Mouse (Mus musculus): ENCODE results near the gene Rhpn2.

Rhpn2 gene

DNA sequence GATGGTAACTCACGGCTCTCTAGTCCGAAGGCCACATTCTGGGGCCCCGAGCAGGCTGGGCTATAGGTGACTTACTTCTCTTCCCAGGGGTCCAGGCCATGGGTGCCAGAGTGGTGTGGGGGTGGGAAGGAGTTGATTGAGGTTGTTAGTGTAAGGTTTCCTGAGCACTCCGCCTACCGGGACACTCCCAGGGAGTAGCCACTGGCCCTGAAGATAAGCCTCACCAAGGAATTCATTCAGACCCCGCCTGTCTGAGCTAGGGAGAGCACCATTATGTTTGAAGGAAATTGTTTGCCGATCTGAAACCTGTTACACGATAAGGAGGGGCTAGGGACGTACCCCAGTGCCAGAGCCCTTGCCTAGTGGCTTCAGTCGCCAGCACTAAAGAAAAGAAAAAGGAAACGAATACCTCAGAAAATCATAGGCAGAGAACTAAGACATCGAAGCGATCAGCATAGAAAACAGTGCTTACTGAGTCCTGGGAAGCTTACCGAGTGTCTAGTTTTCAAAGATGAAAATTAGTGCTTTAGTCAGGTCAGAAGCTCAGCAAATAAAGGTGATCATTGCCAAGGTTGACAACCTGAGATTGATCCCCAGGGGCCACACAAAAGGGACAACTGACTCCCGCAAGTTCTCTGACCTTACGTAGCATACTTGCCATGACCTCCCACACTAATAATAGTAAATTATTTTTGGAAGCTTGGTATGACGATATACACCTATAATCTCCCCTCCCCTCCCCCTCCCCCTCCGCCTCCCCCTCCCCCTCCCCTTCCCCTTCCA, 14.1 kb downstream of the Rhpn2 start:
- DNase-seq (ENCODE audit: low read depth, low spot score), result no peak

DNA sequence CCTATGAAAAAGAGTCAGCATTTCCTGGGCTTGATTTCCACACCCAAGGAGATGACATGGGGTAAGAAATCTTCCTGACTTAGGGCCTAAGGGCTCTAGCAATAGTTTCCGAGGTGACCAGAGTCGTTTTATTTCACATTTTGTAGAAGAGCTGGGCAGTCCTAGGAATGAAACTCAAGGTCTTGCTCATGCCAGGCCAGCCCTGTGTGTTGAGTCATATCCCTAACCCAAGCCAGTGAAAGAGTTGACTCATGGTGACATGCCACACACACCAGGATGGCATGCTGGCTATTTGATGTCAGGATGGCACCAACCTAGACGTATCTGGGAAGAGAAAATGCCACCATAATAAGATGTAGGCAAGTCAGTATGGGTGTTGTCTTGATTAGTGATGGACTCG, 15.1 kb downstream of the Rhpn2 start:
- DNase-seq (ENCODE audit: low read depth, low spot score), result no peak

DNA sequence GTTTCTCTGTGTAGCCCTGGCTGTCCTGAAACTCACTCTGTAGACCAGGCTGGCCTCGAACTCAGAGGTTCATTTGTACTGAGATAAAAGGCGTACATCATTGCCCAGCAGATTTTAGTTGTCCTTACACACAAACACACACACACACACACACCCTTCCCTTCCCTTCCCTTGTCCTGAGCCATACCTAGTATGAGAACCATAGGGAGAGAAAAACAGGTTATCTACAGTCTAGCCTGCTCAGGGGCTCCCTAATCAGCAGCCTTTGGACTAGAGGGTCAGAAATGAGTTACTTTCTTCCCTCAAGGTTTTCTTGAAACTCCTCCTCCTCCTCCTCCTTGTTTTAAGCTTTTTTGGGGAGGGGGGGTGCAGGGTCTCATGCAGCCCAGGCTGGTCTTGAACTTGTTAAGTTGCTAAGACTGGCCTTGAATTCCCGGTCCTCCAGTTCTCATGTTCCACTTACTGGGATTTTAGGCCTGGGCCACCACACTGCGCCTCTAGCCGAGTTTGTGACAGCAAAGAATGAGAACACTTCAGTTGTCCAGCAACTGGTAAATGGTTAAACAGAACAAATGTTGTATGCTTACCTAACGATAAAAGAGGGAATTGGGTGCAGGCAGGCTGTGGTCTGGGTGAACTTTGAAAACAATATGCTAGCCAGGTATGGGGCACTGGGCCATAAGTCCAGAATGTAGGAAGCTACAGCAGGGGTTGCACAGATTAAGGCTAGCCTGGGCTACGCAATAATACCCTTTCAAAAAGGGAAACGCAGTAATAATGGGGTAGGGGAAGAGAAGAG, 16.1 kb downstream of the Rhpn2 start:
- no peak for DNase-seq (ENCODE audit: low read depth, low spot score)

DNA sequence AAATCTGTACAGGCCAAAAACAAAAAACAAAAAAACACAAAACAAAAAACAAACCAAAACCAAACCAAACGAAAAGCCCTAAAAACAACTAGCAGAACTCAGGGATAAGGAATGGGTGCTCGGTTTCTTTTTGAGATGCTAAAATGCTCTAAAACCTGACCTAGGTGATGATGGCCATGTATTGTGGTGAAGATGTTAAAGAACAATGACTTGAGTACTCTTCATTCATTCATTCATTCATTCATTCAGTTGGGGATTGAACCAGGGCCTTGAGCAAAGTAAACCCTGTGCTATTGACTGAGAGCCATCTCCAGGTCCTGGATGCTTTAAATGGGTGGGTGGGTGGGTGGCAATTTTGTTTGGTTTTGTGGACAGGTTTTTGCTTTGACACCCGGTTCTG, 17.2 kb downstream of the Rhpn2 start:
- DNase-seq (ENCODE audit: low read depth, low spot score), result no peak

DNA sequence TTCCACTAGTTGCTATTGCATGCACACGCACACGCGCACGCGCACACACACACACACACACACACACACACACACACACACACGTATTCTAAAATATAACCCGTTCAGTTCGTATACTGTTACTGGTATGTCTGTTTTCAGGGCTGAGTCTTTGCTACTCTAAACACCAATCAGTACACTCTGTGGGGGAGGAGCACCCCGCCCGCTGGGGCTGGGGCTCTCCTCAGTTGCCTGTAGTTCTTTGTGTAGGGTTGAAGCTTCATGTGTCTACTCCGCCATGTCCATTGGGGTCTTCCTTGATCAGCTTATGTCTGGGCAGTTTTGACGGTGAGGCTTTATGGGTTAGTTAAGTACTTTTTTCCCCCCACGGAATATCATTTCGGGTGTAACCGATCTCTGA, 19.3 kb downstream of the Rhpn2 start:
- DNase-seq (ENCODE audit: low read depth, low spot score), result no peak

DNA sequence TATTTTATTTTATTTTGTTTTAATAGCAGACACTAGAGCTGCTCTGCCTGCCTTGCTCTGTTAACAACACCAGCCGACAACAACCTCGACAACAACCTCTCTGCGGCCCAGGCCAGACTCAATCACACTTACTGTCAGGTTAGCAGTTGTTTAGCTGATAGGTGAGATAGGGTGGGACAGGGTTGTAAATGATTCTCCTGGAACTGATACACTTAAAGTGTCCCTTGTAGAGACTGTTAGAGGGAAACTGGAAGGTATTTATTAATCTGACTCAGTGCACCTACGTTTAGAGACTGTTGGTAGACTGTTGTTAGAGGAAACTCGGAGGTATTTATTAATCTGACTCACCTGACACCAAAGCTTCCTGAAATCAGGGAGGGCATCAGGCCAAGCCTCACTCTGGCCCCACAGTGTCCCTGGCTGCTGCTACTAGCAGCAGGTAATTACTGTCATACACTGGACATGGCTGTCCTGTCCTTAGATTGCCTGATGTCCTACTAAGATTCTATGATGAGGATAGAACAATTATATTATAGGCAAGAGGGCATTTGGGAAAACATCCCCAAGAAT, 21.4 kb downstream of the Rhpn2 start:
- no peak for DNase-seq (ENCODE audit: low read depth, low spot score)

DNA sequence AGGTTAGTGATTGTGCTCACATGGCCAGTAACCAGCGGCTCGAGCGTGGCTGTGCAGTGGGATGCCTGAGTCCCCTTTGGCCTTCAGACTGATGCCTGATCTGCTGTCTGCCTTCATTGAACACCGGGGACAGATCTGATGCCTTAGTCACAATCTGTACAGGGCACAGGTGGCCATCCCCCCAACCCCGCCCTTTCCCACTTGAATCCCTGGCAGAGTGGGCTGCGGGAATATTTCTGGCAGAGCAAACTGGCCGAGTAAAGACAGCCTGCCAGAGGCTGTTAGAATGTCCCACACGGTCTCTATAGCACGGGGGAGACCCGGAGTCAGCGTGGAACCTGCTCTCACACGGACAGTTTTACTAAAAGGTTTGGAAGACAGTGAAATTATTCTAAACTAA, 23.7 kb downstream of the Rhpn2 start:
- no peak for DNase-seq (ENCODE audit: low read depth, low spot score)

DNA sequence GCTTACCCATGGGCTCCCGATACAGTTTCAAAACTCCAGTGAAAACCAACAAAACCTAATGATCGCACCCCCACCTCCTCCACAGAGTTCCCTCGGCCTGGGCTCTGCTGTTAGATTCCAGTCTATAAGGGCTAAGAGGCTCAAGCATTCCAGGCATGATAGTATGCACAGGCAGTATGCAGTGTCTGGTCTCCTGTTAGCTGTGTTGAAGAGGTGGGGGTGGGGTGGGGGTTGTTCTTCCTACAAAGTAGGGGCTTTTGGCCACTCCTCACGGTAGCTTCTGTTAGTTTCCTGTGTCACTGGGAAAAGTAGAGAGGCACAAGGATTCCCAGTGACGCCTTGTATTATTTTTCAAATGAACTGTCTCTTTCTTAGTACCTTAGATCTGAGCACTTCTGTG, 28.3 kb downstream of the Rhpn2 start:
- DNase-seq (ENCODE audit: low read depth, low spot score), result no peak

DNA sequence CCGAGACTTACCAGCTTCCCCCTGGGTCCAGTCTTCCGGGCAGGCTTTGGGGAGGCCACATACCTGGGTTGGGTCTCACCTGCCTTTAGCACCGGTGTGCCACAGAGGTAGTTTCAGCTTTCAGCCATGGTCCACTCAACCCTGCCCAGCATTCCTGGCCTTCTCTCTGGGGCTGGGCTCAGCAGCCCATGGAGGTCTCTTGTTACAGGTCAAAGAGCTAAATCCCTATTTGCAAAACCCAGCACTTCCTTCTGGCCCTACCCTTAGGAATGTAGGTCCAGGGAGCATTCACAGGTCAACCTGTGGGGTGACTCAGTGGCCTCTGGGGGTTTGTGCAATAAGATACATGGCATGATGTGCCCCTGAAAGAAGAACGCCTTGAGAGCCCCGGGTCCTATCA, 28.9 kb downstream of the Rhpn2 start:
- no peak for DNase-seq (ENCODE audit: low read depth, low spot score)

DNA sequence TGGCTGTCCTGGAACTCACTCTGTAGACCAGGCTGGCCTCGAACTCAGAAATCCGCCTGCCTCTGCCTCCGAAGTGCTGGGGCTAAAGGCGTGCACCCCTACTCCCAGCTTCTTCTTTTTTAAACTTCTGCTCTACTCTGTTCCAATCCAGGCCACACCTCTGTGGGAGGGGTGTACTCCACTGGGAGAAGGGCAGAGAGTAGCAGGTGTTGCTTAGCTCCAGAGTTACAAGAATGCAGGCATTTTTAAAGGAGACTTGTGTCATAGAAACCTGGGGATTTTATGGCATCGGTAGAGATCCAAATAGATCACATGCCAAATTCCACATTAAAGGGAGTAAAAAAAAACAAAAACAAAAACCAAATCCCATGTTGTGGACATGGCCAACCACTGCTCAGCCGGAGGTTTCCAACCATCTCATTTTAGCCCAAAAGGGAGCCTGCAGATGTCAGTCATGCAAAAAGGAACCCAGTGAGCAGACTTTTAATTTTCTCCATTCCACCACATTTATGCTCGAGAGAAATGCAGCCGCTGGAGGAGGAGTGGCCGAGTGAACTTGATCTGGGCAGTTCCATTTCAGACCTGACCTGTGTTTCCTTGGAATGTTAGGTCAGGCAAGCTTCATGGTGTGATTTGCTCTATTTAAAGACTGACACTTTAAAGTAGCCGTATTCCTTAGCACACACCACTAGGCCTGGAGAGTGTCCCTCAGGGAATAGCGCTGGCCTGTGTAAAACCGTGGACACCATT, 31.4 kb downstream of the Rhpn2 start:
- no peak for DNase-seq (ENCODE audit: low read depth, low spot score)

DNA sequence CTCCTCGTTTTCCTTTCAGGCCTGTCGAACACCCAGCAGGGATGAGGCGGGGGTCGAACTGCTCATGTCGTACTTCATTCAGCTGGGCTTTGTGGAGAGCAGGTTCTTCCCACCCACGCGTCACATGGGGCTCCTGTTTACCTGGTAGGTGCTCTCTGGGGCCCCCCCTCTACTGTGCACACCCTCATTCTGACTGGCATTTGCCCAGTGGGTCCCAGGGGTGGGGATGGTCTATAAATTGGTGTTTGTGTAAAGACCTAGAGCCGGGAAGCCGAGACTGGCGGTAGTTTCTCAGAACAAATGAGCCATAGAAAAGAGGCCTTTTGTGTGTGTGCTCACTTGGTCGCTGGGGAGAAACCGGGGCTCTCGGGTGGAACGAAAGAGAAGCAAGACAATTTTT, 37.1 kb downstream of the Rhpn2 start:
- DNase-seq (ENCODE audit: low read depth, low spot score), result no peak

DNA sequence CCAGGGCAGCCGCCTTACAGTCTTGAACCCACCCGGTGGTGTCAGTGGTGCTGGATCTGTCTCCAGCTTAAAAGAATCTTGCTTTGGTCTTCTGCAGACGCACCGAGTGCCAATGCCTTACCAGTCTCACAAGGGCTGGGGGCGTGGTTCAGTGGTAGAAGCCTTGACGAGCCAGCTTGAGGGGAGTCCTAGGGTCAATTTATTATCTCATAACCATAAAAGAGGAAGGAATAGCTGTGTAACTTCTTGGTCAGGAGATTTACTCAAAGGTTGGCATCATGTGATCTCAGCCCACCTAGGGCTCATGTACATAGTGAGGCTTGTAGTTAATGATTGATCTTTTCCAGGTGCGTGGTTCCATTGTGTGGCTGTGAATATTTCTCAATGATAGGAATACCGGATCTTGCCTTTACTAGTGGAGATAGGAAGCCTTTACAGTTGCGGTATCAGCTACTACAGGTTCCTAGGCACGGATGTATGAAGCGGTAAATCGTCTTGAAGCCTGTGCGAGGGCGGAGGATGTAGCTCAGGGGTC, 38.6 kb downstream of the Rhpn2 start:
- no peak for DNase-seq (ENCODE audit: low read depth, low spot score)

DNA sequence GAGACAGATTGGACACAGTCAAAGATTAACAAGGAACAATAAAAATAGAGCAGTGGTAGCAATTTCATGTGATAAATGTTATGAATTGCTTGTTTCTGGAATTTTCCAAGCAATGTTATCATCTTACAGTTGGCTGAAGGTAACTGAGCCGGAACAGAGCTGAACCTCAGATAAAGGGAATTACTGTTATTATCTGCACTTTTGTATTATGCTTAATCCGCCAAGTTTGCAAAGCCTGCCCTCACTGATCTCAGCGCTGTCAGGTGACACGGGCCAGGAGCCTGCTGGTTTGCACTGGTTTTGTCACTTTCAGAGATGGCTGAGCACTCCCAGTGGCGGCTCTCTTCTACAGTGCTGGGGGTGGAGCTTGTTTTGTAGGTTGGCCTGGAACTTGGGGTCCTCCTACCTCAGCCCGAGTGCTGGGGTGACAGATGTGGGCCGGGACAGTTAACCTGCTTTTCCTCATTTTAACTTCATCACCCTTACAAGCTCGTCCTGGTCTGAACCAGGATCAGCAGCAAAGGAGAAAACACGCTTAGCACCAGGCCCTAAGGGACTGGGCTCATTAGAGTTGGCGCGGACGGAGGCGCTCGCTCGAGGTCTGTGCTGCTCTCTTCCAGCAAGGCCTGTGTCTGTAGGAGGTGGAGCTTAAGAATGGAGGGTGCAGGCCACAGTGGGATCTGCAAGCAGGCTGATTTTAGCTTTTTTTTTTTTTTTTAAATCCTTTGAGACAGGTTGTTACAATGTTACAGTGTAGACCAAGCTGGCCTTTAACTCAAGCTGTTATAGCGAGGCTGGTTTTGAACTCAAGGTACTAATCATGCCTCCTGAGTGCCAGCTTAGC, 39.4 kb downstream of the Rhpn2 start:
- no peak for DNase-seq (ENCODE audit: low read depth, low spot score)

DNA sequence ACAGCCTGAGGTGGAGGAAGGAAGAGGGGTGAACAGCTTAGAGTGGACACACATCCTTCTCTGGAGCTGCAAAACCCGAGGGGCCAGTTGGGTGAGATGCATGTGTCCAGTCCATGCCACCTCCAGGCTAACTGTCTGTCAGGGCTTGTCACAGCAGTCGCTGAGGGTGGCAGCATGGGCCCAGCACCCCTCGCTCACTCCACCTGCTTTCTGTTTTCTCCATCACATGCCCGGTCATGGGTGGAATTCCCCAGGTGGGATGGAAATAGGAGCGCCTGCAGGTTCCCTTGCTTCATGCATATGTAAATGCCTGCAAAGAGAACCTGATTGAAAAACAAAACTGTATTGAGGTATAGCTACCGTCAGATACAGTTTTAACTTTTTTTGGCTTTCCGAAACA, 40.3 kb downstream of the Rhpn2 start:
- DNase-seq (ENCODE audit: low read depth, low spot score), result no peak

DNA sequence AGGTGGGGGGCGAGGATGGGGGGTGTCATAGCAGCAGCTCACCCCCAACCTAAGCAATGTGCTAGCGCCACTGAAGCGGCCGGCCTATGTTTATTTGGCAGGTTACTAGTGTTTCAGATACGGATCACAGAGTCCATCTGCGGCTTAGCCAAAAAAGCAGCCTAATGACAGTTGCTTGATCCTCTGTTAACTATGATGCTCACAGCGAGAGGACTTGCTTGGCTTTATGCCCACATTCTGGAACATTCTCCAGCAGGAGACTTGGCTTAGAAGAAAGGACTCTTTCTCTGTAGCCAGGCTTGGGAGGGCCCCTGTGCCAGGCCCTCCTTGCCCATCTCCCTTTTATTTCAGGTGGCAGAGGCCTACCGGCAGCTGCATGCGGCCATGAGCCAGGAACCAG, 42.7 kb downstream of the Rhpn2 start:
- DNase-seq (ENCODE audit: low read depth, low spot score), result no peak

DNA sequence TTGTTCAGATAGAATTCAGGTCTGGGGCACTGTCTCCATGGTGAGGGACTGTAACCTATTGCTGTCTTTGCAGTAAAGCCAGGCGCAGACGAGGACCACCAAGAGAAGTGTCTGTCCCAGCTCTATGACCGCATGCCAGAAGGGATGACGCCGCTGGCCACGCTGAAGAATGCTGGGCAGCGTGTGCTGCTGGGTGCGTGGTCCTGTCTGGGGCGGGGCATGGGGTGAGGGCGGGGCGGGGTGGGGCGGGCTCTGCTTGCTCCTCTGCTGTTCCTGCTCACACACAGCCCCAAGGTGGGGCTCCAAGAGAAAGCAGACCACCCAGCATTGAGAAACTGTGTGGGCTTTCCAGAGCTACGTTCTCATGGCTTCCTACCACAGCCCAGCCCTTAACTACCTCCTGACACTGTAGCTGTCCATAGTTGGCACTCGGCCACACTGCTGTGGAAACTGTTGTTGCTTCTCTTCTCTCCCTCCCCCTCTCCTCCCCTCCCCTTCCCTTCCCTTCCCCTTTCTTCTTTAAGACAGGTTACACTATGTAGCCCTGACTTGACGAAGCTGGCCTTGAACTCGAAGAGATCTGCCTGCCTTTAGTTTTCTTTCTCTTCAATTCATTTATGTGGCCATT, 45.6 kb downstream of the Rhpn2 start:
- DNase-seq (ENCODE audit: low read depth, low spot score), result no peak

DNA sequence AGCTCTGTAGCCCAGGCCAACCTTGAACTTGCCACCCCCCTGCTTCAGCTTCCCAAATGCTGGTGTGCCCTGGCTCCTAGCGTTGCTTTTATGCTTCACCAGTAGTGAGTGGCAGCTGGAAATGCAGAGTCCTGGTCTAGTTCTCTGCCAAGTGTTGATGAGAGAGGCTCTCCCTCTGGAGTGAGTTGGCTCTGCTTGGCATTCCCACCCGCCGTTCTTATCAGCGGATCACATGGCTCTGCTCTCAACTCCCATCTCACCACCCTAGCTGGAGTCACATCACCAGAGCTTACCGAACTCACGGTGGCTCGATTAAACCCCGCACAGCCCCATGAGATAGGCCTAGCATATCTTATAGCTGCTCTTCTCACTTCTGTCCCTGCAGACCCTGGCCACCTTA, 46.4 kb downstream of the Rhpn2 start:
- DNase-seq (ENCODE audit: low read depth, low spot score), result no peak

DNA sequence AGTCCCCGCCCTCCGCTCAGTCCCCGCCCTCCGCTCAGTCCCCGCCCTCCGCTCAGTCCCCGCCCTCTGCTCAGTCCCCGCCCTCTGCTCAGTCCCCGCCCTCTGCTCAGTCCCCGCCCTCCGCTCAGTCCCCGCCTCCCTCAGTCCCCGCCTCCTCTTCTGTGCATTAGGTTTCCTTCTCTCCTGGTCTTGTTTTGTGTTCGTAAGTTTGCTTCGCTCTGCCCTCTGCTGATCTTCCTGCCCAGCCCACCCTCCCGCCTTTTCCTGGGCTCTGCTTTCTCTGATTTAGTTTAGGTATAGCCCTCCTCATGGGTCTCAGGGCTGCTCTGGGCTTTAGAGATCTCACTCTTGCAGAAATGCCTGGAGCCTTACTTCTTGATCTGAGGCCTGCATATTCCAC, 47.9 kb downstream of the Rhpn2 start:
- no peak for DNase-seq (ENCODE audit: low read depth, low spot score)

DNA sequence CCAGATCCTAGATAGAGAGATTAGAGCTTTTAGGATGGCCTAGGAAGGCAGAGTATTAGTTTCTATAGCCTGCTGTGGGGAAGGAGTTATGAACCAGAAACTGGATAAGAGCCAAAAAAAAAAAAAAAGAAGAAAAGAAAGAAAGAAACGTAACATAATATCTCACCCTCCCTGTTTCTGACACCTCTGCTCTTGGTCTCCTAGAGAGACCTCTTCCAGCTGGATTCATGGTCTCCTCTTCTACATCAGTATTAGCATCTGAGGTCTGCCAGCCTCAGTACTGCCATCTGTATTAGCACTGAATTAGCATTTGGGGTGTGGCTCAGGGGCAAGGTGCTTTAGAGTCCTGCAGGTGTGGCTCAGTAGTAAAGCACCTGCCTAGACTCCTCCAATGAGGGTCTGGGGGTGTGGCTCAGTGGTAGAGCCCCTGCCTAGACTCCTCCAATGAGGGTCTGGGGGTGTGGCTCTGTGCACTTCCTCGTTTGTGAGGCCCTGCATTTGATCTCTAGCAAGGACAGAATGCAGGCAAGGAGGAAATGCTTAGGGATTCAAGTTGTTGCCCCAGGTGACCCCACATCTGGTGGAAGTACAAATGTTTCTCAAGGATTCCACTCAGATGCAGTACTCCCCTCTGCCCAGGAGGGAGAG, 48.9 kb downstream of the Rhpn2 start:
- DNase-seq (ENCODE audit: low read depth, low spot score), result no peak

DNA sequence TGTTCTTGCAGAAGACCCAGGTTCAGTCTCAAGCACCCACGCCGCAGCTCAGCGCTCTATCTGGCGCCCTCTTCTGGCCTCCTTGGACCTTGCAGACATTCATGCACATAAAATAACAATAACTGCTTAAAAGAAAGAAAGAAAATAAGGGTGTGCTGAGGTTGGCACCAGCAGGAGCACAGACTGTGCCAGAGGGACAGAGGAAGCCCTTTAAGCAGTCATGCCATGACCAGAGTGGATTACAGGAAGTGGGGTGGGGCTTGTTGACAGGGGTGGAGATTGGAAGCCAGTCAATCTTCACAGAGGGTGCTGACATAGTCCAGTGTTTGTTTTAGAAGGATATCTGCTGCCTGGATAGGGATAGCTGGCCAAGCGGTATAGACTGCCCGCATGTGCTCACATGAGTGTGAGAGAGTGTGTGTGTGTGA, 52.6 kb downstream of the Rhpn2 start:
- no peak for DNase-seq (ENCODE audit: low read depth, low spot score)

Measured in embryo, embryonic 11.5 days (tissue).